Mouse (Mus musculus) frontal cortex, postnatal 10 days (tissue): ENCODE measurements at regions not wholly inside any gene's neighbourhood (a gene's known extent, or its start where the extent isn't known, plus 50 kb on each side); places are given as distances from the start of the nearest gene placed in this dataset.

Source experiments
- DNase-seq, 2 experiments: peaks; one replicate each; pipeline ENCODE4 v3.0.0; 2022; ENCODE audit warnings: low spot score in 2 of 2, mixed read lengths in 1 of 2

- DNase-seq, result no peak
These were observed 176.6 kb downstream of the Rps12 start for GRCm38 (mm10) chr10:23610485-23610884.

DNA sequence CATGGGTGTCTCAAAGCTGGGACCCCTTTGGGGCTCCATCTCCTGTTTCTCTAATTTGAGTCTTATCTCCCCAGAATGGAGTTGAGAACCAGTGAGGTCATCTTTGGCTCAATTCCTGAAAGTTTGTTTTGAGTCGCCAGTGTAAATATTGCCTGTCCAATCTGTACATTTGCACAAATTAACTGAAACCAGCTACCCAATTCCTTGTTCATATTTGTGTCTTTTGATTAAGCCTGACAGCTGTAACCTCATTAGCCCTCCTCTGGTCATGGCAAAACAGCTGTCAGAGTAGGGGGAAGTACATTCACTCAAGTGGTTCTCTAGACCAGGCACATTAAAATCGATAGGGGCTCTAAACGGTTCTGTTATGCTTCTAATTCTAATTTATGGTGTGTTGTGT is 177.0 kb downstream of the Rps12 start:
- DNase-seq, result no peak

DNA sequence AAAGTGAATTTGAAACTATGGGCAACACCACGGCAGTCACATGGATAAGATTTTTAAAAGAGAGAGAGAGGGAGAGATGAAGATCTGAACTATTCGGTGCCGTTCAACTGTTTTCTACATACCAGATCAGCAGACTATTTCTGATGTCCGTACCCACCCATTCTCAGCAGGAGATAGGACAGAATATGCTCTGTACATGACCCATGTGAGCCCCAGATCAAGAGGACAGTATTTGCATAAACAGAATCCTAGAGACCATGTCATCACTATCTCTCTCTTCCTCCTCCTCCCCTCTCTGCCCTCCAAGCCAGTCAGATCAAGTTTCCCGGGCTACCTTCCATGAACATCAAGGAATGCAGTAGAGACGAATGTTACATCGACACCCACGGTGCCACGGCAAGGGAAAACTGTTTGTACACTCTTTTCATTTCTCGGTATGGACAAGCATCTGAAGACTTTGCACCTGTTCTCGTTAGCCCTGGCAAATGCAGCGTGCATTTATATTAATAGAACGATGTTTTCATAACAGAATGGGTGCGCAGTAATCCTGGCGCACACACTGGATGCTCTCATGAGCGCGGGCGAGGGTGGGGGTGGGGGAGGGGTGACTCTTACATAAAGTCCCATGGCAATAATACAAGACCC is 177.7 kb downstream of the Rps12 start:
- DNase-seq, result no peak

- no peak for DNase-seq
These were observed 186.4 kb downstream of the Rps12 start for GRCm38 (mm10) chr10:23600701-23601100.

DNA sequence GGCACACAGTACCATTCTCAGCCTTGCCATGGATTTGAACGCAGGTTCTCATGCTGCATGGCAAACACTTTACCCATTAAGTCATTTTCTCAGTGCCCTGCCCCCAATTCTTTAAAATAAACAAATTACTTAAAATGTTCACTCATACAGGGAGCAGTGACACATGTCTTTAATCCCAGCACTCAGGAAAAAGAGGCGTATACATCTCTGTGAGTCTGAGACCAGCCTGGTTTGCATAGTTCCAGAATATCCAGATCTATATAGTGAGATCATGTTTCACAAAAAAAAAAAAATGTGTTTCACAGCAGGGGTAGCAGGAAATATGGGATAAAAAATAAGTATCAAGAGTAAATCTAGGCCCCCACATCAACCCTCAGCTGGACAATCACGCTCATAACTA is 191.5 kb downstream of the Rps12 start:
- DNase-seq, result no peak

GRCm38 (mm10) chr10:23580230-23580629 is 206.8 kb downstream of the Rps12 start:
- DNase-seq, result no peak

DNA sequence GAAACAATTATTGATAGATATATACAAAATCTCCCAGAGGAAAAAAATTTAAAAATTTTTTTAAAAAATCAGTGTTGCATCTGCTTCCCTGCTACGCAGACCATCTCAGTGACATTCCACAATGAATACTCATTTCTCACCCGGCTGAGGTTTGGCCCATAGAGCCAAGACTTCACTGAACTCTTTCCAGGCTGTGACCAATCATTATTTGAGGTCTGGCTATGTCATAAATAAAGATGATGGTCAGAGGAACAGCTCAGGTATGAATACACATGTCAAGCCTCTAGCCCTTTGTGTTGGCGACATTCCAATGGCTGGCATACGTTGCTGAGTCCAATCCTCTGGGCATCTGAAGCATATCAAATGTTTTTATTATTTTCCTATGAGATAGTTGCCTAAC is 216.1 kb downstream of the Rps12 start:
- no peak for DNase-seq

GRCm38 (mm10) chr10:23569386-23569785 is 217.7 kb downstream of the Rps12 start:
- DNase-seq, result no peak

DNA sequence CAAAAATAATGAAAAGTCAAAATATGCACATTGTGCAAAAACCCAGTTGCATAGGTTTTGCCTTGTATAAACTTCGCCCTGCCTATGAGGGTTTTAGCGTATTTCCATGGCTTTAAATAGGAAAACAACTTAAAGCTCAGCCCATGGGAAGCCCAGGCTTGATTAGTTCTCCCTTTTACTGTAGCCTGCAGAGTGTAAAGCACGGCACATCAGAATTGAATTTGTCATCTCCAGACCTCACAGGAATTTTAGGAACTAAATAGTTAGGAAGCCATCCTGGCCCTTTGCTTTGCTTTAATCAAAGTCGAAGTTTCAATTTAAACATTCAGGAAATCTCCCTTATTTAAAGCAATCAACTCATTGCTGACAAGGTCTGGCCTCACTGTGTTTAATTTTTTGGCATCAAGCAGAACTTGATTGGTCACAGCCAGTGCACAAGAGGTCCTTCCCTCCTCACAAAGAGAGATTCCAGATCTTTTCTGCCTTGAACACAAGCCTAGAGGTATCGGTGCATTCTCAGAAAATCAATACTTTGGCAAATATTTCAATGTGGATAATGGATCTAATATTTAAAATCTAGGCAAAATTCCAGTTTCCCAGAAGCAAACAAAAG is 211.8 kb upstream of the Eya4 start:
- no peak for DNase-seq

DNA sequence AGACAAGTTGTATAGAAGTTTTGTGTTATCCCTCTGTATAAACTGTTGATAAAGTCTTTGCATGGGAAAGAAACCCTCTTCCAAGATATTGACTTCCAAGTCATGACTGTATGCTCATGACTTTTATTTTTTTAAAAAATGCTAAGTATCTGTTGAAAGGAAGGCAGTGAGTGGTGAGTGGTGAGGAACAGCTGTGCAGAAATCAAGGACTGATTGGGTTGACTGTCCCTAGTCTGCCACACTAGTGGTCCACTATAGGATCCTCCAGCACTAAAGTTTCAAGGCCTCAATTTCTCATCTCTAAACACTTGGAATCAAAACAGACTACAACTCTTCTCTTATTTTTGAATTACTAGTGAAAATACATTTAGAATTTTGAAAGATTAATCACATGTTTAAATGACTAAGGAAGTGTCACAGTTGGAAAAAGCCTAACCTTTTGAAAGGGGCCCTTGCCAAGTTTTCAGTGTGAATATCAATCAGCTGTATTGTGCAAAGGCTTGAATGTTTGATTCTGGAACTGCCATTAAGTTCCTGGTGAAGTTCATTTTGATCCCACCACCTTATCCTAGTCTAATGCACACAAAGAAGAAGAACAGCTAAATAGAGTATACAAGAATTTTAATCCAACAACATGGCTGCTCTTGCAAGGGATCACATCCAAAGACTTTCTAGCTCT is 209.5 kb upstream of the Eya4 start:
- no peak for DNase-seq

DNA sequence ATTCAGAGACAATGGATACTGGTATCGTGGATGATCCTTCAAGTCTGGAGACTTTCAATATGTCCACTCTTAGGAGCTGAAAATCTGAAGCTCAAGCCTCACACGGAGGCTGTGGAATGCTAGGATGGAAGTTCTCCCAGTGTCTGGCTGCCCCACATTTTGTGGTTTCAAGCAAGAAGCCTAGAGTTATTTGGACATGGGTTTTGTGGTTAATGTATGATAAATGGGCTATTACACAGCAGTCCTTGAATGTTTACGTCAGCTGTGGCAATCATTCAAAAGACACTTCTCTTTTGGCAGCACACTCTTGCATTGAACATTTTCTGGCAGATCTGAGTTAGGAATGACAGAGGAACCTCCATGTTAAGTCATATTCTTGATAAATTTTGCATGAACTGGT is 207.2 kb upstream of the Eya4 start:
- DNase-seq, result no peak

DNA sequence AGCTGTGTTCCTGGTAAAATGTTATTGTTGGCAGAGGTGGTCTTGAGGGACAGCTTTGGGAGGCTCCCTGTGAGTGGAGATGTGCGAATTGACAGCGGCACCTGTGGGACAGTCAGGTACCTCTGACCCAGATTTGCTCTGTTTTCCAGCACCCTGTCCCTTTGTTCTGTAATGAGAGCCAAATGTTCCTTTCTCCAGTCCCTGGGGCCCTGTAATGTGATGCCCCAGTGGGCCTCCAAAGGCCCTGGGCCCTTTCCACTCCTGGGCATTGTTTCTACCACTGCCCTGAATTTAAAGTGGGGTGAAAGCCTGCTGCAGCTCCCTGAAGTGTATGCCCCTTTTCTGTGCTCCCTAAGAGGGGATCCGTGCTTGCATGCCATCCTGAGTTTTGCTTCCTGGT is 198.6 kb upstream of the Eya4 start:
- no peak for DNase-seq

DNA sequence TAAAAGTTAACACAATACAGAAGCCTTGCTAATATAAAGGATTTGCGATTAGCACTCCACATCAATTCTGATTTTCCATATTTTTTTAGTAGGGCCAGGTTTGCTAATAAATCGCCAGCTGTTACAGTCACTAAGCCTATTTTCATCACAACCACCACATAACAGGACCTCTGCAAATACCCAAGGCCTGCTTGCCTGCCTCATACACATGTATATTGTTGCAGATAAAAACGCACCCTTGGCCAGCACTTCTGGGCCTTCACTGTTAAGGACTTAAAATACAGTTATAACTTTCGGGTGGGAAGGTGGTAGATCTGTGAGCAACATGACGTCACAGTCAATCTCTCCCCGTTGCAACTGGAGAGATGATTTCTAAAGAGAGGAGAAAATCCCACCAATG is 197.7 kb upstream of the Eya4 start:
- DNase-seq, result no peak

DNA sequence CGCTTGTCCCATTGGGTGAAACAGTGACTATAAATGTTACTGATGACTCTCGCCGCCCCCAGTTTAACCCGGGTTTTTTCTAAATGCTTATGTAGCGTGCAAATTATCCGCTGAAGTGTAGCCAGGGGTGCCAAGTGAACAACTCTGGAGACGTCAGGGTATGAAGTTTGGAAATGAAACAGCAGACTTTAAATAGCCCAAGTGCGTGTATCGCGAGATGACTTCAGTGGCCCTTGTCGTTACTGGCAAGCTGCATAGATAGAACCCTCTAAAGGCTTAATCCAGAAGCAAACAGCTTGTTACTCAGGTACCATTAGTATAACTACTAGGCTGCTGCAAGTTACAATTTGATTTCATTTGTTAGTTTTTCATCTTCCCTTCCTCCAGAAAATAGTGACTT is 192.1 kb upstream of the Eya4 start:
- no peak for DNase-seq

- DNase-seq, result no peak
These were observed 191.3 kb upstream of the Eya4 start for GRCm38 (mm10) chr10:23541914-23542313.

DNA sequence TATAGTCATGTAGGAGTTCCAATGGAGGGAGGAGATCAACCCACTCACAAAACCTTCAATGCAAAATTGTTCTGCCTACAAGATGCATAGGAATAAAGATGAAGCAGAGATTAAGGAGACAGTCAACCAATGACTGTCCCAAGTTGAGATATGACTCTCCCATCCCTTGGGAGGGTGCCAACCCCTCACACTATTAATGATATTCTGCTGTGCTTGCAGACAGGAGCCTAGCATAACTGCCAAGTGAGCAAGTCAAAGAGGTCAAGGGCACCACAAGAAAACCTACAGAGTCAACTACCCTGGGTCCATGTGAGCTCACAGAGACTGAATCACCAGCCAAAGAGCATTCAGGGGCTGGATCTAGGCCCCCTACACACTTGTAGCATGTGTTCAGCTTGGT is 184.1 kb upstream of the Eya4 start:
- no peak for DNase-seq

GRCm38 (mm10) chr10:23531964-23532758 is 181.6 kb upstream of the Eya4 start:
- no peak for DNase-seq

DNA sequence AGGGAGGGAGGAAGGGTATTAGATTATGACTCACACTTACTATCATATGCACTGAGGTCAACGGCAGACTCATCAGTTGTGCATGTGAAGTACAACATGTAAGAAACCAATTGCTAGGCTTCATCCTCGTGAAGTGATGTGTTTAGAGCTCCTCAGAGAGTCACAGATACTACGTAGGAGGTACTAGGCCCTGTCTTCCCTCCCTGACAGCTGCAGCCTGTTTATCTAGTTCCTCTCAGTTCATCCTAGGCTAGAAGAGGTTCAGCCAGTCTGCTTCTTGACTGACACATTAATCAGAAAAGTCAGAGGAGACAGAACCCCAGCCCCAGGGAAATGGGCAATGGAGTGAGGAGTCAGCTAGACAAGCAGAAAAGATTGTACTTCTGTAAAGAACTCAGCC is 180.1 kb upstream of the Eya4 start:
- no peak for DNase-seq

GRCm38 (mm10) chr10:23526796-23527195 is 176.2 kb upstream of the Eya4 start:
- no peak for DNase-seq

DNA sequence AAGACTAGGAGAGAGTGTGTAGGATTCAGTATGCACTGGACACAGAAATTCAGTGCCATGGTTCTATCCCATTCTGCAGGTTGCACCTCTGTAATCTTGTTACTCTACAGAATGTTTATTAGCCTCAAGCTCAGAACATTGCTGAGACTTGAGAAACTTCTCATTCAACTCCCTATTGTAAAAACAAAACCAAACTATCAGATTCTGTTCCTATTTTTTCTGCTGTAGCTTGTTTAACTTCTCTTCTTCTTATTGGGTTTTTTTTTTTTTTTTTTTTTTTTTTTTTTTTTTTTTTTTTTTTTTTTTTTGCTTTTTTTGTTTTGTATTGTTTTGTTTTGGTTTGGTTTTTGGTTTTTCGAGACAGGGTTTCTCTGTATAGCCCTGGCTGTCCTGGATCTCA is 172.1 kb upstream of the Eya4 start:
- no peak for DNase-seq

DNA sequence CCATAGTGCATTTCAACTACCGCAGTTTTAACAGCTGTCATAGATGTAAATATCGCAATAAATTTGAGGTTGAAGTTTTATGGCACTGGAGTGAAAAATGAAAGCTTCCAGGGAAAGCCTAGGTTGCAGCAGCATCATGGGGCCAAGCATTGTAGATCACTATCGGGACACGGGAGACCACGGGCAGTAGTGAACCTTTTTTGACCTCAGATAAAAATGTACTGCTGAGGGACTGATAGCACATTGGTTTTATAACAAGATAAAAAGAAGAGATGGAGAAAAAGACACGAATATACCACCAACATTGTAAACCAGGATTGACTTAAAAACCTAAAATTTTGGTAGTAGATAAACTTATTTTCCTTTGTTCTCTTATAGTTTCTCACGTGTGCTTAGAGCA is 143.1 kb upstream of the Eya4 start:
- DNase-seq, result no peak

DNA sequence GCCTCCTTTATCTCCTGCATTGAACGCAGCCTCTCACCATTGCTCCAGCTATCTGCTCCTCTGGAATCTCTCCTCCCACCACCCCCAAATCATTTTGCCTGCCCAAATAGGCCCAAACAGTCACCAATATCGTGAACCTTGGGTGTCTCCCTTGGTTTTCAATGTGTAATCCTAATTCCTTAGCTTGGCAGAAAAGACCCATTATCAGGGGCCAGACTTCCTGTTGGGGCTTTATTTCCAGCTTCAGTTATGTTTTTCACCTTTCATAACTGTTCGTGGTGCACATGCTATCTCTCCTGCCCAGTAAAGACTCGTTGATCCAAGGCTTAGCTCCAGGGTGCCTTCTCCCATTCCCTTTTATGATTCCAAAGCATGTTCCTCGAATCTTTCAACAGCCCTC is 142.4 kb upstream of the Eya4 start:
- no peak for DNase-seq

GRCm38 (mm10) chr10:23488996-23489395 is 138.4 kb upstream of the Eya4 start:
- DNase-seq, result no peak
